Mouse (Mus musculus) ES-Bruce4 (cell line): ENCODE data around the gene Ina.

ENCODE experiments used
- CTCF ChIP-seq: IDR thresholded peaks from one replicate; pipeline ENCODE4 v1.8.1; 2011; ENCODE audit warnings: low read depth, low read length
- POLR2A ChIP-seq: IDR thresholded peaks from one replicate; pipeline ENCODE4 v1.8.1; 2011; ENCODE audit warnings: low read length; ENCODE audit not compliant: insufficient read depth

- TF ChIP-seq POLR2A (no peak), CTCF (no peak)
These were observed 24.4 kb upstream of the Ina start for GRCm38 (mm10) chr19:46990153-46990518.
